Mouse (Mus musculus): ENCODE measurements at regions not wholly inside any gene's neighbourhood (a gene's known extent, or its start where the extent isn't known, plus 50 kb on each side); places are given as distances from the start of the nearest gene placed in this dataset.
A peak's percentile ranks its signal among the peaks of the same experiment; 100 is the strongest.

DNA sequence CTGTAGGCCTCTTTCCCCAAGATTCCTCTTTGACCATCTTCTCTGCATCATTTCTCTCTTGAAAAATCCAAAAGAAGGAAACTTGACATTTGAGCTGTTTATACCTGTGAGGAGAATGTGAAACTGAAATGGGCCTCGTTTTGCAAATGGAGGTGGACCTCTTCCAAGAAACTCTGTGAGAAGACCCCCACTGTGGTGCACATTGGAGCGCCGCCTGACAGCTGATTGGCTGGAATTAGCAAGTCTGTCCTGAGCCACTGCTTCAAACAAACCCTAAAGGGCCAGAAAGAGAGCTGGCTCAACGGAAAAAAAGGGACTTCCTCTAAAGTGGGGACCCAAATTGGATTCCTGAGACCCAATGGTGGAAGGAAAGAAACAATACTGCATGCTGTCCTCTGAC lies 250.9 kb upstream of the Trpc7 start:
- 50% methylated on average over 4 of the region's 4 CpGs for WGBS (ENCODE audit: insufficient replicate concordance)
- Histone ChIP-seq H3K27me3 (ENCODE audit: control insufficient read depth, insufficient read depth, low read length) (no peaks in the 10 kb centered on the region), H3K9me3 (replicated peaks; ENCODE audit: control insufficient read depth, low read length) (no peaks in the 10 kb centered on the region), H3K4me3 (ENCODE audit: low read depth, low read length) (no peak overlapping the region), H3K9ac (ENCODE audit: low read depth, low read length) (no peak overlapping the region), H3K4me2 (no peak overlapping the region), H3K27ac (ENCODE audit: low read depth, low read length) (no peak overlapping the region), H3K36me3 (ENCODE audit: control insufficient read depth, insufficient read depth, low read length) (no peaks in the 10 kb centered on the region), H3K4me1 (ENCODE audit: control insufficient read depth, insufficient read depth, low read length) (no peaks in the 10 kb centered on the region)
- ATAC-seq (replicated peaks; ENCODE audit: insufficient number of reproducible peaks, low FRiP score, low TSS enrichment): no peak

- Histone ChIP-seq H3K9me3 (replicated peaks; ENCODE audit: control insufficient read depth, low read length) (no peaks in the 10 kb centered on the region), H3K9ac (ENCODE audit: low read depth, low read length) (no peak overlapping the region), H3K4me1 (ENCODE audit: control insufficient read depth, insufficient read depth, low read length) (no peaks in the 10 kb centered on the region), H3K4me3 (ENCODE audit: low read depth, low read length) (no peak overlapping the region), H3K27me3 (ENCODE audit: control insufficient read depth, insufficient read depth, low read length) (no peaks in the 10 kb centered on the region), H3K36me3 (ENCODE audit: control insufficient read depth, insufficient read depth, low read length) (no peaks in the 10 kb centered on the region), H3K4me2 (no peak overlapping the region), H3K27ac (ENCODE audit: low read depth, low read length) (no peak overlapping the region)
- WGBS (ENCODE audit: insufficient replicate concordance): 65% methylated on average over 2 of the region's 2 CpGs
- no peak for ATAC-seq (replicated peaks; ENCODE audit: insufficient number of reproducible peaks, low FRiP score, low TSS enrichment)
Observed at GRCm38 (mm10) chr13:57145782-57146181, 250.0 kb upstream of the Trpc7 start.

DNA sequence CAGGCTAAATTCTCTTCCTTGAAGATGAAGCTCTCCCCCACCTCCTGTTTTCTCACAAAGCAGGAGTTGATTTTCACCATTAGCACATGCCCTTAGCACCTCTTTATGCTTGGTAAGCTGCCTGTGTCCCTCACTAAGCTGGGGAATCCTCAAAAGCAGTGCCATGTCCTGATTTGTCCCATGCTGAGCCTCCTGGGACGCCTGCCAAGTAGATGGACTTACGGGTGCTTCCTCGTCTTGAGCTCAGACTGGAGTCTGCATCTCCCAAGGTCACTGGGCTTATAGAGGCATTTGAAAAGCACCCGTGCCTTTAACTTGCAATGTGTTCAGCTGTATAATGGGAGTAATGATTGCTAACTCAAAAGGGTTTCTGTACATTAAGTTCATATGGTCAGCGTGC lies 247.1 kb upstream of the Trpc7 start:
- no peak for ATAC-seq (replicated peaks; ENCODE audit: insufficient number of reproducible peaks, low FRiP score, low TSS enrichment)
- no peak overlapping the region for H3K4me2 ChIP-seq
- H3K4me1 ChIP-seq (ENCODE audit: control insufficient read depth, insufficient read depth, low read length): no peaks in the 10 kb centered on the region
- H3K36me3 ChIP-seq (ENCODE audit: control insufficient read depth, insufficient read depth, low read length): no peaks in the 10 kb centered on the region
- no peak overlapping the region for H3K27ac ChIP-seq (ENCODE audit: low read depth, low read length)
- no peaks in the 10 kb centered on the region for H3K27me3 ChIP-seq (ENCODE audit: control insufficient read depth, insufficient read depth, low read length)
- 43% methylated on average over 5 of the region's 5 CpGs for WGBS (ENCODE audit: insufficient replicate concordance)
- no peaks in the 10 kb centered on the region for H3K9me3 ChIP-seq (replicated peaks; ENCODE audit: control insufficient read depth, low read length)
- no peak overlapping the region for H3K9ac ChIP-seq (ENCODE audit: low read depth, low read length)
- H3K4me3 ChIP-seq (ENCODE audit: low read depth, low read length): no peak overlapping the region

GRCm38 (mm10) chr13:57142441-57142840 lies 246.6 kb upstream of the Trpc7 start:
- Histone ChIP-seq H3K9ac (ENCODE audit: low read depth, low read length) (no peak overlapping the region), H3K27me3 (ENCODE audit: control insufficient read depth, insufficient read depth, low read length) (no peaks in the 10 kb centered on the region), H3K36me3 (ENCODE audit: control insufficient read depth, insufficient read depth, low read length) (no peaks in the 10 kb centered on the region), H3K27ac (ENCODE audit: low read depth, low read length) (no peak overlapping the region), H3K9me3 (replicated peaks; ENCODE audit: control insufficient read depth, low read length) (no peaks in the 10 kb centered on the region), H3K4me2 (no peak overlapping the region), H3K4me1 (ENCODE audit: control insufficient read depth, insufficient read depth, low read length) (no peaks in the 10 kb centered on the region), H3K4me3 (ENCODE audit: low read depth, low read length) (no peak overlapping the region)
- ATAC-seq (replicated peaks; ENCODE audit: insufficient number of reproducible peaks, low FRiP score, low TSS enrichment): no peak
- 17% methylated on average over 2 of the region's 2 CpGs for WGBS (ENCODE audit: insufficient replicate concordance)

DNA sequence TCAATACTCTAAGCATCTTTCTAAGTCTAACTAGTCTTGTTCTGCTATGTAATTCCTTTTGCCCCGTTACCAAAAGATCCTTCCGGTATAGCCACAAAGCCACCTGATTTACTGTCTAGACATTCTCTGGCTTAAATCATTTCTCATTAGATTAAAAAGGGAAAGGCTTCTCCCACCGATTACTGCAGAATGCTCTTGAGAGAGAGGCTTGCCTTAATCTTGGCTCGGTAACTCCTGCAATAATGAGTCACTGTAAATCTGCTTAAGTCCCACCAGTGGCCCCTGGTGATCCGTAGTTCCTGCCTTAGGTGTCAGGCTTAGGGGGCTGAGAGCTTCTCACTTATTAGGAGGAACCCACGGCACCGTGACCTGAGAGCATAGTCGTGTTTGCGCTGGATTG lies 220.1 kb upstream of the Trpc7 start:
- Histone ChIP-seq H3K4me3 (ENCODE audit: low read depth, low read length) (no peak overlapping the region), H3K9me3 (replicated peaks; ENCODE audit: control insufficient read depth, low read length) (no peaks in the 10 kb centered on the region), H3K9ac (ENCODE audit: low read depth, low read length) (no peak overlapping the region), H3K36me3 (ENCODE audit: control insufficient read depth, insufficient read depth, low read length) (no peaks in the 10 kb centered on the region), H3K27ac (ENCODE audit: low read depth, low read length) (no peak overlapping the region), H3K27me3 (ENCODE audit: control insufficient read depth, insufficient read depth, low read length) (no peaks in the 10 kb centered on the region), H3K4me2 (no peak overlapping the region), H3K4me1 (ENCODE audit: control insufficient read depth, insufficient read depth, low read length) (no peaks in the 10 kb centered on the region)
- ATAC-seq (replicated peaks; ENCODE audit: insufficient number of reproducible peaks, low FRiP score, low TSS enrichment): no peak
- 59% methylated on average over 9 of the region's 9 CpGs for WGBS (ENCODE audit: insufficient replicate concordance)

DNA sequence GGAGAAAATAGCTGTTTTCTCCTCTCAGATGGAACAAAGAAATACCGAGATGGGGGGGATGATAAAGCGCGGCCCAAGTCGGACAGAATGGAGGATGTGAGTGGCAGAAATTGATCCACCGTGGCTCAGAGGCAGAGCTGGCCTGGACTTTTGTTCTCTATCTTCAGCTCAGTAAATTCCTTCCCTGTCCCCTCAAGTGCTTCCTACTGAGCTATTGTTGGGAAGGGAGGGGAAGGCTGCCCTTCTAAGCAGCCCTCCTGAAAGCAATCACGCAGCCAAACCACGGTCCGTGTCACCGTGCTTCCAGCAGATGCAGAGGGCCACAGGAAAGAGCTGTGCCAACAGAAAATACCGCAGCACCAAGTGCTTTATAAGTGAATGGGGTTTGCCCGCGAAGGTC lies 212.2 kb upstream of the Trpc7 start:
- H3K4me3 ChIP-seq (ENCODE audit: low read depth, low read length): no peak overlapping the region
- no peaks in the 10 kb centered on the region for H3K27me3 ChIP-seq (ENCODE audit: control insufficient read depth, insufficient read depth, low read length)
- H3K36me3 ChIP-seq (ENCODE audit: control insufficient read depth, insufficient read depth, low read length): no peaks in the 10 kb centered on the region
- WGBS (ENCODE audit: insufficient replicate concordance): 13% methylated on average over 12 of the region's 12 CpGs
- peak overlapping the region; percentile 31; the same call in 1 of the 2 replicates for H3K4me2 ChIP-seq
- H3K4me1 ChIP-seq (ENCODE audit: control insufficient read depth, insufficient read depth, low read length): peaks cover 3% of the 10 kb centered on the region; the same call in 1 of the 2 replicates
- no peak for ATAC-seq (replicated peaks; ENCODE audit: insufficient number of reproducible peaks, low FRiP score, low TSS enrichment)
- 0 out of 2 replicates have a peak, but pooled peaks cover 3% of the 10 kb centered on the region for H3K9me3 ChIP-seq (replicated peaks; ENCODE audit: control insufficient read depth, low read length)
- H3K9ac ChIP-seq (ENCODE audit: low read depth, low read length): no peak overlapping the region
- no peak overlapping the region for H3K27ac ChIP-seq (ENCODE audit: low read depth, low read length)

DNA sequence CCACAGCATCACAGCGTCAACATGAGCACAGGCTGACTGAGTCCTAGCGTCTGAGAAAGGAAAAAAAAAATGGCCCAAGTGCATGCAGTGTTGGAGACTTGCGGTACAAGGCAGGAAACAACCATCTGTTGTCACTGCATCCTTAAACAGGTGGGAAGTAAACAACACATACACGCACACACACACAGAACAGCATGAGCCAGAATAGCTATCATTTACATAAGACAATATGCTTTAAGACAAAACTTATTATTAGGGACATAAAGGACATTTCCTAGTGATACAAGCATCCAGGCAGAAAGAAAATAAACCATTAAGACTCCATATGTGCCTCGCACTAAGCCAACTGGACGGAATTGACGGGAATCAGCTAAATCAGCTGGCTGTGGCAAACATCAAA lies 203.8 kb upstream of the Trpc7 start:
- H3K4me1 ChIP-seq (ENCODE audit: control insufficient read depth, insufficient read depth, low read length): 0 out of 2 replicates have a peak, but pooled peaks cover 3% of the 10 kb centered on the region
- H3K27ac ChIP-seq (ENCODE audit: low read depth, low read length): no peak overlapping the region
- no peak overlapping the region for H3K4me3 ChIP-seq (ENCODE audit: low read depth, low read length)
- no peaks in the 10 kb centered on the region for H3K36me3 ChIP-seq (ENCODE audit: control insufficient read depth, insufficient read depth, low read length)
- H3K27me3 ChIP-seq (ENCODE audit: control insufficient read depth, insufficient read depth, low read length): no peaks in the 10 kb centered on the region
- H3K9ac ChIP-seq (ENCODE audit: low read depth, low read length): no peak overlapping the region
- H3K4me2 ChIP-seq: no peak overlapping the region
- ATAC-seq (replicated peaks; ENCODE audit: insufficient number of reproducible peaks, low FRiP score, low TSS enrichment): no peak
- 79% methylated on average over 7 of the region's 7 CpGs for WGBS (ENCODE audit: insufficient replicate concordance)
- H3K9me3 ChIP-seq (replicated peaks; ENCODE audit: control insufficient read depth, low read length): no peaks in the 10 kb centered on the region

DNA sequence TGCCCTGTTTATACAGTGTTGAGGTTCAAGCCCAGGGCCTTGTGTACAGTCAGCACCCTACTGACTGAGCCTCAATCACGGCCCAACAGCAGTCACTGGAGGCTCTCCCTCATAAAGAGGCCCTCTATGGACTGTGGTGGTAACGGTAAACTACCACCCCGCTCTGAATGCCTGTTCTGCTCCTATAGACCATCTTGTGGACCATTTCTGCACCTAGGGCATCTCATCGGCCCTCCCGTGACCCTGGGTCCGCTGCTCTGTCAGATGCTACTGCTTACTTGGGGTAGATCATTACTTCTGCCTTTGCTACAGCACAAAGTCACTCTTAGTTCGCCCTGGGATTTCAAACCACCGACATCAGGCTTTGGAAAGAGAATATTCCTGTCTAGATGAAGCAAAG lies 196.1 kb upstream of the Trpc7 start:
- no peak for ATAC-seq (replicated peaks; ENCODE audit: insufficient number of reproducible peaks, low FRiP score, low TSS enrichment)
- no peak overlapping the region for H3K4me3 ChIP-seq (ENCODE audit: low read depth, low read length)
- H3K9me3 ChIP-seq (replicated peaks; ENCODE audit: control insufficient read depth, low read length): no peaks in the 10 kb centered on the region
- no peaks in the 10 kb centered on the region for H3K36me3 ChIP-seq (ENCODE audit: control insufficient read depth, insufficient read depth, low read length)
- WGBS (ENCODE audit: insufficient replicate concordance): 86% methylated on average over 8 of the region's 8 CpGs
- no peak overlapping the region for H3K9ac ChIP-seq (ENCODE audit: low read depth, low read length)
- no peak overlapping the region for H3K4me2 ChIP-seq
- H3K27me3 ChIP-seq (ENCODE audit: control insufficient read depth, insufficient read depth, low read length): no peaks in the 10 kb centered on the region
- no peaks in the 10 kb centered on the region for H3K4me1 ChIP-seq (ENCODE audit: control insufficient read depth, insufficient read depth, low read length)
- no peak overlapping the region for H3K27ac ChIP-seq (ENCODE audit: low read depth, low read length)

- no peaks in the 10 kb centered on the region for H3K27me3 ChIP-seq (ENCODE audit: control insufficient read depth, insufficient read depth, low read length)
- WGBS (ENCODE audit: insufficient replicate concordance): 70% methylated on average over 13 of the region's 13 CpGs
- no peak overlapping the region for H3K9ac ChIP-seq (ENCODE audit: low read depth, low read length)
- H3K4me1 ChIP-seq (ENCODE audit: control insufficient read depth, insufficient read depth, low read length): no peaks in the 10 kb centered on the region
- H3K27ac ChIP-seq (ENCODE audit: low read depth, low read length): no peak overlapping the region
- no peak for ATAC-seq (replicated peaks; ENCODE audit: insufficient number of reproducible peaks, low FRiP score, low TSS enrichment)
- H3K9me3 ChIP-seq (replicated peaks; ENCODE audit: control insufficient read depth, low read length): no peaks in the 10 kb centered on the region
- H3K4me2 ChIP-seq: no peak overlapping the region
- no peaks in the 10 kb centered on the region for H3K36me3 ChIP-seq (ENCODE audit: control insufficient read depth, insufficient read depth, low read length)
- no peak overlapping the region for H3K4me3 ChIP-seq (ENCODE audit: low read depth, low read length)
Observed at GRCm38 (mm10) chr13:57089381-57090075, 193.7 kb upstream of the Trpc7 start.

All from heart, embryonic 11.5 days (tissue).